In the genomic region with DNA sequence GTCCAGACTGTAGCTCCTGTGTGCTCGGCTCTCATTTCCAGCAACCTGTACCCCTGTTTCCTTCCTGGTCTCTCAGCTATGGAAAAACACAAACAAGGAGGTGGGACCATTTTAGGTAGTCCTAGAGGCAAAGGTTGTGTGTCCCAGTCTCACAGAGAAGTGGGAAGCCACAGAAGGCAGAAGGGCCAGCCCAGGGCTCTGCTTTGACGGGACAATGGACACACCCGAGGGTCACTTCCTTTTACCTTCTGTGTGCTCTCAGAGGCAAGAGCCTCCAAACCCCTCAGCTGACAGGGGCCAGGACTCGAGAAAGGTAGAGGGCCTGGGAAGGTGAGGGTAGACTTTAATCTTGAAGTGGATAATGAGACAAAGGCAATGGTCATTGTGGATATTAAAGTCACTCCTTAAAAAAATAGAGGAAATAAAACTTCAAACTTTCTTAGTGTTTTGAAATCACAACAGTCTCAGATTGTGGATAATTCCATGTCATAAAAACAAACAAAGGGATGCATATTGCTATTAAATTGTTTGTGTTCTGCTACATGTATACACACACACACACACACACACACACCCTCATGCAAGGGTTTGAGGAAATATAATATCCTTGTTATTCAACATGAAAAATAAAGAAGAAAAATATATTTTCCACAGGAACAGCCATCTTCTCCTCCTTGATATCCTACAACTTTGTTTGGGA, we compare ENCODE assay signal across 9 mouse cellular contexts.
A peak's percentile ranks its signal among the peaks of the same experiment; 100 is the strongest.
DNase-seq lines count a peak whose midpoint lies in the region; ATAC-seq and TF ChIP-seq lines count a peak whose summit lies in the region.
"Had no signal": no experiment of that assay in that cellular context is flagged by ENCODE, and none has a peak within 500 bp of the region (broad histone marks: within the 10 kb centered on the region; RNA-seq: fewer than 3 reads in every experiment).

No protein-coding gene starts in this region.

- ATAC-seq in forebrain, embryonic 16.5 days: peak; percentile 45
- no peak; the same call in 1 of the 2 replicates for ATAC-seq in forebrain, postnatal 0 days
- 0 out of 2 replicates have a peak, but pooled peaks have one; percentile 7 for ATAC-seq in hindbrain, embryonic 13.5 days (ENCODE audit: low FRiP score)
- peak; percentile 33 for ATAC-seq in midbrain, embryonic 15.5 days (replicated peaks)

- H3K4me2 ChIP-seq in forebrain, embryonic 16.5 days (ENCODE audit: low read length): no peak overlapping the region
- H3K4me2 ChIP-seq in forebrain, postnatal 0 days (ENCODE audit: low read depth): no peak overlapping the region
- H3K4me2 ChIP-seq in hindbrain, embryonic 13.5 days: no peak overlapping the region
- no peak overlapping the region for H3K4me2 ChIP-seq in midbrain, embryonic 15.5 days

- 59% methylated on average over 4 of the region's 4 CpGs for whole genome bisulfite sequencing in forebrain, embryonic 16.5 days
- 51% methylated on average over 4 of the region's 4 CpGs for WGBS in forebrain, postnatal 0 days
- 49% methylated on average over 4 of the region's 4 CpGs for WGBS in hindbrain, embryonic 13.5 days
- WGBS in midbrain, embryonic 15.5 days: 41% methylated on average over 4 of the region's 4 CpGs

- H3K9ac ChIP-seq in forebrain, embryonic 16.5 days (replicated peaks; ENCODE audit: low read depth, low read length): no peak overlapping the region
- H3K9ac ChIP-seq in forebrain, postnatal 0 days: no peak overlapping the region
- H3K9ac ChIP-seq in hindbrain, embryonic 13.5 days: no peak overlapping the region
- H3K9ac ChIP-seq in midbrain, embryonic 15.5 days: no peak overlapping the region

- H3K36me3 ChIP-seq in forebrain, embryonic 16.5 days (ENCODE audit: control insufficient read depth, insufficient read depth): no peaks in the 10 kb centered on the region
- H3K36me3 ChIP-seq in forebrain, postnatal 0 days (ENCODE audit: insufficient read depth): no peaks in the 10 kb centered on the region
- H3K36me3 ChIP-seq in hindbrain, embryonic 13.5 days: no peaks in the 10 kb centered on the region
- no peaks in the 10 kb centered on the region for H3K36me3 ChIP-seq in midbrain, embryonic 15.5 days (replicated peaks)

- H3K4me1 ChIP-seq in forebrain, embryonic 16.5 days (replicated peaks; ENCODE audit: control insufficient read depth, insufficient read depth, low read length): no peaks in the 10 kb centered on the region
- no peaks in the 10 kb centered on the region for H3K4me1 ChIP-seq in forebrain, postnatal 0 days (ENCODE audit: insufficient read depth)
- peaks cover 10% of the 10 kb centered on the region; the same call in 1 of the 2 replicates for H3K4me1 ChIP-seq in hindbrain, embryonic 13.5 days (replicated peaks)
- H3K4me1 ChIP-seq in midbrain, embryonic 15.5 days: 0 out of 2 replicates have a peak, but pooled peaks cover 5% of the 10 kb centered on the region

- H3K27me3 ChIP-seq in forebrain, embryonic 16.5 days (replicated peaks; ENCODE audit: control insufficient read depth, insufficient read depth, low read length): 0 out of 2 replicates have a peak, but pooled peaks cover 2% of the 10 kb centered on the region
- no peaks in the 10 kb centered on the region; the same call in none of the 2 replicates for H3K27me3 ChIP-seq in forebrain, postnatal 0 days (ENCODE audit: insufficient read depth, low read length)
- peaks cover 32% of the 10 kb centered on the region for H3K27me3 ChIP-seq in hindbrain, embryonic 13.5 days
- H3K27me3 ChIP-seq in midbrain, embryonic 15.5 days (replicated peaks): peaks cover 22% of the 10 kb centered on the region
- H3K27me3 ChIP-seq: megakaryocyte, embryonic 14.5 days had no signal

- H3K27ac ChIP-seq in forebrain, embryonic 16.5 days (ENCODE audit: low read length): no peak overlapping the region
- H3K27ac ChIP-seq in forebrain, postnatal 0 days (ENCODE audit: low read depth, low read length): no peak overlapping the region
- no peak overlapping the region for H3K27ac ChIP-seq in hindbrain, embryonic 13.5 days
- no peak overlapping the region for H3K27ac ChIP-seq in midbrain, embryonic 15.5 days

- H3K9me3 ChIP-seq in forebrain, embryonic 16.5 days (ENCODE audit: control insufficient read depth, low read length): no peaks in the 10 kb centered on the region
- H3K9me3 ChIP-seq in forebrain, postnatal 0 days (ENCODE audit: low read length): no peaks in the 10 kb centered on the region
- H3K9me3 ChIP-seq in hindbrain, embryonic 13.5 days: no peaks in the 10 kb centered on the region
- H3K9me3 ChIP-seq in midbrain, embryonic 15.5 days: no peaks in the 10 kb centered on the region
- H3K9me3 ChIP-seq: megakaryocyte, embryonic 14.5 days had no signal

- TF ChIP-seq CTCF in forebrain, postnatal 0 days (IDR thresholded peaks at IDR 0.05; ENCODE audit: low read depth): no peak

- no peak for DNase-seq in forebrain, postnatal 0 days
- DNase-seq in B cell, adult 2 months: peak; percentile 34 to 42
- no peak for DNase-seq in adrenal gland, adult 2 months
- DNase-seq in T-cell, adult 2 months (ENCODE audit: low spot score): no peak
- DNase-seq in adipocyte (ENCODE audit: low spot score): no peak

- no peak overlapping the region for H3K4me3 ChIP-seq in forebrain, embryonic 16.5 days (replicated peaks; ENCODE audit: low read length)
- H3K4me3 ChIP-seq in forebrain, postnatal 0 days (ENCODE audit: low read depth, low read length): no peak overlapping the region
- no peak overlapping the region for H3K4me3 ChIP-seq in hindbrain, embryonic 13.5 days
- H3K4me3 ChIP-seq in midbrain, embryonic 15.5 days: no peak overlapping the region
- H3K4me3 ChIP-seq: megakaryocyte, embryonic 14.5 days had no signal

Comparison
In these comparisons a context has a peak if more than half of its experiments do, and no peak if none do; other contexts are left out.
1. DNase-seq: peak in B cell, adult 2 months (2 of 2); none in forebrain, postnatal 0 days (single experiment), adrenal gland, adult 2 months (single experiment), T-cell, adult 2 months (single experiment) and adipocyte (single experiment).